Mouse (Mus musculus) liver, embryonic 13.5 days (tissue): ENCODE data around the gene Nars2. TPM values are rescaled to one million over a fixed set of nuclear protein-coding genes. Genes with fewer than 3 reads are reported as not detected.

Experiments
- ATAC-seq: fragments of 200-750 bp; cut with Nextera tagmentation; 2 replicates; pipeline ENCODE4 v1.8.0; 2017; ENCODE audit warnings: low read depth, mild to moderate bottlenecking, moderate number of reproducible peaks, moderate library complexity
- DNase-seq: peaks from one replicate; pipeline ENCODE4 v3.0.0; 2022
- H3K27ac ChIP-seq: fragments of 300-500 bp; sonication (generic); 2 replicates; pipeline ENCODE4 v1.5.1; 2015; ENCODE audit warnings: moderate library complexity, mild to moderate bottlenecking, inconsistent platforms
- H3K27me3 ChIP-seq: fragments of 300-500 bp; sonication (generic); 2 replicates; pipeline ENCODE4 v1.6.1; 2015; ENCODE audit warnings: mild to moderate bottlenecking, inconsistent platforms
- H3K36me3 ChIP-seq: fragments of 300-500 bp; sonication (generic); 2 replicates; pipeline ENCODE4 v1.6.1; 2015; ENCODE audit warnings: mild to moderate bottlenecking, inconsistent platforms
- H3K4me1 ChIP-seq: fragments of 300-500 bp; sonication (generic); replicated peaks from 2 replicates; pipeline ENCODE4 v1.6.1; 2015; ENCODE audit warnings: inconsistent platforms
- H3K4me2 ChIP-seq: fragments of 300-500 bp; sonication (generic); 2 replicates; pipeline ENCODE4 v1.6.1; 2015; ENCODE audit warnings: inconsistent platforms, mild to moderate bottlenecking, moderate library complexity
- H3K4me3 ChIP-seq: fragments of 300-500 bp; sonication (generic); replicated peaks from 2 replicates; pipeline ENCODE4 v1.5.1; 2015; ENCODE audit warnings: mild to moderate bottlenecking, inconsistent platforms
- H3K9ac ChIP-seq: fragments of 300-500 bp; sonication (generic); 2 replicates; pipeline ENCODE4 v1.6.1; 2015; ENCODE audit warnings: mild to moderate bottlenecking, inconsistent platforms
- H3K9me3 ChIP-seq: fragments of 300-500 bp; sonication (generic); replicated peaks from 2 replicates; pipeline ENCODE4 v1.6.1; 2016; ENCODE audit warnings: inconsistent platforms
- WGBS: fragments of 180-500 bp; shearing (Covaris S2); methylation state at CpG from one replicate; pipeline ENCODE4 v1.1.7; 2015; ENCODE audit not compliant: insufficient replicate concordance; 5-methylcytosine and 5-hydroxymethylcytosine counted together
- polyA plus RNA-seq: library from polyadenylated mRNA; unstranded; fragments of >200 nt; fragmentation: Nextera tagmentation; extraction: Ambion mirVana; gene quantifications from 2 replicates; pipeline ENCODE4 v1.2.1, GENCODE M21; 2015

Nars2 gene
- polyA plus RNA-seq, 1 experiment from 2014 or later = 18.9 TPM

DNA sequence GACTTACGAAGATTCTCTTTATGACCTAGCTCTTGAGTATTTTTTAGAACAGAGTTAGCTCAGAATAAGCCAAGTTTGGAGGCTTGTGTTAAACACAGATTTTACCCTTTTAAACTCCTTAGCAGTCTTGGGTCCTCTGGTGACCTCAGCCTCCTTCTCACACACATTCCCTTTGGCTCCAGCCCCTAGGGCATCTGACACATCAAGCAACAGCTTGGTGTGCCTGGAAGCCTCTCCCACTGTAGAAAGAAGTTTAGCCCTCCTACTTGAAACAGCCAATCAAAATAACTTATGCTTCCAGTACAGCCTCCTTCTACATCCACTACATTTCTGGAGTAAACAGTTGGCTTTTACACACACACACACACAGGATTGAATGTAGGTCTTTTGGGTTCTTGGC is 132.9 kb downstream of the Nars2 start:
- ATAC-seq (no peak), DNase-seq (no peak)
- Histone ChIP-seq H3K27me3 (no peaks in the 10 kb centered on the region), H3K9ac (no peak overlapping the region), H3K4me3 (no peak overlapping the region), H3K9me3 (no peaks in the 10 kb centered on the region), H3K27ac (no peak overlapping the region), H3K4me2 (no peak overlapping the region), H3K36me3 (no peaks in the 10 kb centered on the region), H3K4me1 (peaks cover 47% of the 10 kb centered on the region)
- WGBS = 94% methylated on average over 1 of the region's 1 CpGs

GRCm38 (mm10) chr7:97085291-97085690 is 134.0 kb downstream of the Nars2 start:
- no peak for ATAC-seq
- Histone ChIP-seq H3K27me3 (no peaks in the 10 kb centered on the region), H3K4me3 (no peak overlapping the region), H3K4me2 (no peak overlapping the region), H3K4me1 (peaks cover 43% of the 10 kb centered on the region), H3K27ac (no peak overlapping the region), H3K36me3 (no peaks in the 10 kb centered on the region), H3K9me3 (no peaks in the 10 kb centered on the region), H3K9ac (no peak overlapping the region)
- WGBS = 8% methylated on average over 4 of the region's 4 CpGs
- no peak for DNase-seq

DNA sequence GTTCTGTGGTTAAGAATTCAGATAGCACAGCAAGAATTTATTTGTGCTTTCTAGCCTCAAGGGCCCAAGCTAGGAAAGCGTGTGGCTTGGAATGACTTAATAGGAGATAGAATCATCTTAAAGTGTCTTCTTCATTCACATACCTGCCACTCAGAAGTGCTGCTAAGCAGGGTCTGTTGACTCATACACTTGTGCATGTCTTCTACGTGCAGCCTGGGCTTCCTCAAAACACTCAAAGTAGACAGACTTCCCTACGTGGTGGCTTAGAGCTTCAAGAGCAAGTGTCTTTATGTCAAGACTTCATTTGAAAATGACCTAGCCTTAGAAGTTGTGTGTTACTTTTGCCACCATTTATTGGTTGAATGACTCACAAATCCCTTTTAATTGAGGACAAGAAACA is 142.9 kb downstream of the Nars2 start:
- ATAC-seq (no peak), DNase-seq (no peak)
- no peak overlapping the region for H3K9ac ChIP-seq
- no peak overlapping the region for H3K27ac ChIP-seq
- 0 out of 2 replicates have a peak, but pooled peaks cover 2% of the 10 kb centered on the region for H3K4me1 ChIP-seq
- H3K9me3 ChIP-seq = no peaks in the 10 kb centered on the region
- no peak overlapping the region for H3K4me2 ChIP-seq
- no peak overlapping the region for H3K4me3 ChIP-seq
- no peaks in the 10 kb centered on the region for H3K27me3 ChIP-seq
- 40% methylated on average over 3 of the region's 3 CpGs for WGBS
- H3K36me3 ChIP-seq = no peaks in the 10 kb centered on the region

- ATAC-seq = no peak
- 59% methylated on average over 3 of the region's 3 CpGs for WGBS
- no peaks in the 10 kb centered on the region for H3K36me3 ChIP-seq
- no peak overlapping the region for H3K4me3 ChIP-seq
- H3K9me3 ChIP-seq = no peaks in the 10 kb centered on the region
- no peak for DNase-seq
- H3K27ac ChIP-seq = no peak overlapping the region
- H3K9ac ChIP-seq = no peak overlapping the region
- peaks cover 11% of the 10 kb centered on the region for H3K4me1 ChIP-seq
- H3K27me3 ChIP-seq = no peaks in the 10 kb centered on the region
- H3K4me2 ChIP-seq = no peak overlapping the region
Observed at GRCm38 (mm10) chr7:97108119-97108518, 156.8 kb downstream of the Nars2 start.

Other genes with a start within 250 kb of the Nars2 start
- 2.1 and 2.7 TPM in 2 replicates for gene Gab2, start 130.1 kb downstream of the Nars2 start, polyA plus RNA-seq